Mouse (Mus musculus) layer of hippocampus, postnatal 14 days (tissue): ENCODE data around the gene Olfr1049. TPM values are rescaled to one million over a fixed set of nuclear protein-coding genes. Genes with fewer than 3 reads are reported as not detected.
"Not testable (repeated sequence)": the region's sequence is repeated elsewhere in the genome, so short reads cannot be mapped to it uniquely, and the experiment has no call there.

Source experiments
- DNase-seq, 2 experiments: peaks; one replicate each; pipeline ENCODE4 v3.0.0; 2021 to 2022; ENCODE audit warnings: low spot score in 2 of 2, mixed read lengths in 1 of 2
- long read RNA-seq, 2 experiments: library from polyadenylated mRNA; stranded (forward); transcript quantifications; one replicate each; pipeline ENCODE4 v2.0.0; 2021
- total RNA-seq, 2 experiments: library from RNA; stranded (reverse); gene quantifications; 2 replicates each; pipeline ENCODE4 v1.2.3; 2021

The Olfr1049 gene
- total RNA-seq: not detected
- long read RNA-seq, experiment 1: 0 reads
- long read RNA-seq, experiment 2: 0 reads

GRCm38 (mm10) chr2:86258228-86258627 is at the start of gene Olfr1049:
Olfr1049 (minus strand) TSS chr2:86258328.
- not testable (repeated sequence) for DNase-seq

GRCm38 (mm10) chr2:86292155-86292554 is 34.0 kb upstream of the Olfr1049 start, which contains the start of gene Olfr1052:
Olfr1052 (plus strand) TSS chr2:86292455.
- DNase-seq: no peak

DNA sequence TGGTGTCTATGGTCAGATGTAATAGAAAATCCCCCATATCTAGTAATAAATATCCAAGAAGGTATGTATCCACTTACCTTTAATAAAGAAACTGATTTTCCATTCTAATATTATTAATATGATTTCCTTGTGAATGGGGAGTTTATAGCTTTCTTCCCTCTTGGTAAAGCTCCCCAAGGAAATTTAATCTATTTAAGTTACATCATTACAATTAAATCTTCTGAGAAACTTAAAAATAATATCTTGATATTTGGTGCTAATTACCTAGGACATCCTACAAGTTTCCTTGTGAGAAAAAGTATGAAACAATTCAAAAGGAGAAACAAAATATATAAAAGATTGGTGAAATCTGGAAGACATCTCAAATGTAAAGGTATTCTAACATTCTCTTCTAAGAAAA is 20.9 kb upstream of the Olfr1049 start, which contains the start of gene Olfr1051:
Olfr1051 (minus strand) TSS at position 101 of the 400 bp plus-strand sequence.
- not testable (repeated sequence) for DNase-seq

- no peak for DNase-seq
Observed at GRCm38 (mm10) chr2:86240189-86240588, 17.9 kb downstream of the Olfr1049 start, which contains the start of gene Olfr1048. Olfr1048 (minus strand) TSS chr2:86240289.

GRCm38 (mm10) chr2:86231301-86231700 is 26.8 kb downstream of the Olfr1049 start, which contains the start of gene Olfr1047:
Olfr1047 (minus strand) TSS chr2:86231401.
- no peak for DNase-seq

DNA sequence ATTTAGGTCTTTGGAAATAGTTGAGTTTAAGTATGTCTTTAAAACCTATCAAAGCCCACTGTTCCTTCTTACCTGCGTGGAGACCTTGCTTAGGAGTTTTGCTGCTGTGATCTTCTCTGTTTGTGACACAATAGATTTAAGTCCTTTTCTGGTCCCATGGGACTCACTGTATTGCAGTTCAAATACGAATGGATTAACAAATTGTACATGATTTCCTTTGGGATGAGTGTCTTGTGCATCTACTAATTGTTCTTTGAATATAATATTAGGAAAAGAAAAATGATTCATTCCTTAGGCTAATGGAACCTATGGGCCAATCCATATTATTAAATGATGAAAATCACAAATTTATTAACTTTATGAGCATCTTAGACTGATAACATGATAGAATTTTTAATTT is 38.9 kb downstream of the Olfr1049 start, which contains the start of gene Olfr1046:
Olfr1046 (minus strand) TSS at position 101 of the 400 bp plus-strand sequence.
- no peak for DNase-seq

Other genes with a start within 250 kb of the Olfr1049 start
- gene Olfr1033, start 237.7 kb downstream of the Olfr1049 start, total RNA-seq: not detected
- gene Olfr1034, start 212.5 kb downstream of the Olfr1049 start, total RNA-seq: not detected
- gene Olfr1036, start 184.3 kb downstream of the Olfr1049 start, total RNA-seq: not detected
- not detected for gene Olfr1037, start 170.9 kb downstream of the Olfr1049 start, total RNA-seq
- gene Olfr1039, start 122.4 kb downstream of the Olfr1049 start, total RNA-seq: not detected
- gene Olfr1040, start 111.6 kb downstream of the Olfr1049 start, total RNA-seq: not detected
- not detected for gene Olfr1042, start 96.5 kb downstream of the Olfr1049 start, total RNA-seq
- gene Olfr1043, start 90.8 kb downstream of the Olfr1049 start, total RNA-seq: not detected
- gene Olfr1044, start 80.5 kb downstream of the Olfr1049 start, total RNA-seq: not detected
- gene Olfr52, start 72.6 kb downstream of the Olfr1049 start, total RNA-seq: not detected
- not detected for gene Olfr1045, start 55.3 kb downstream of the Olfr1049 start, total RNA-seq
- not detected for gene Olfr1046, start 39.0 kb downstream of the Olfr1049 start, total RNA-seq
- gene Olfr1047, start 26.9 kb downstream of the Olfr1049 start, total RNA-seq: not detected
- not detected for gene Olfr1048, start 18.0 kb downstream of the Olfr1049 start, total RNA-seq
- gene Olfr1051, start 20.8 kb upstream of the Olfr1049 start, total RNA-seq: not detected
- not detected for gene Olfr1052, start 34.1 kb upstream of the Olfr1049 start, total RNA-seq
- not detected for gene Olfr1053, start 57.0 kb upstream of the Olfr1049 start, total RNA-seq
- not detected for gene Olfr1054, start 77.1 kb upstream of the Olfr1049 start, total RNA-seq
- not detected for gene Olfr1055, start 92.0 kb upstream of the Olfr1049 start, total RNA-seq
- gene Olfr1056, start 104.1 kb upstream of the Olfr1049 start, total RNA-seq: not detected
- not detected for gene Olfr1057, start 120.1 kb upstream of the Olfr1049 start, total RNA-seq
- gene Olfr1058, start 130.2 kb upstream of the Olfr1049 start, total RNA-seq: not detected
- not detected for gene Olfr1061, start 155.7 kb upstream of the Olfr1049 start, total RNA-seq
- gene Olfr1062, start 168.4 kb upstream of the Olfr1049 start, total RNA-seq: not detected
- not detected for gene Olfr1065, start 192.3 kb upstream of the Olfr1049 start, total RNA-seq
- gene Olfr1066, start 197.9 kb upstream of the Olfr1049 start, total RNA-seq: not detected
- gene Olfr228, start 229.1 kb upstream of the Olfr1049 start, total RNA-seq: not detected